Mouse (Mus musculus): Measurements from ENCODE around the gene Gas7. TPM values are rescaled to one million over a fixed set of nuclear protein-coding genes. Genes with fewer than 3 reads are reported as not detected.

The Gas7 gene
- polyA plus RNA-seq, 2 experiments: 9.8 to 18.2 TPM

- Histone ChIP-seq H3K4me2 (replicated peaks; ENCODE audit: low read depth, low read length, severe bottlenecking) (no peak overlapping the region), H3K4me1 (ENCODE audit: control insufficient read depth, insufficient read depth, low read length) (peaks cover 9% of the 10 kb centered on the region), H3K9me3 (ENCODE audit: control insufficient read depth, low read length) (no peaks in the 10 kb centered on the region), H3K4me3 (replicated peaks; ENCODE audit: low read length) (no peak overlapping the region), H3K36me3 (ENCODE audit: control insufficient read depth, insufficient read depth, low read length) (no peaks in the 10 kb centered on the region), H3K27me3 (ENCODE audit: control insufficient read depth, insufficient read depth, low read length) (no peaks in the 10 kb centered on the region), H3K9ac (ENCODE audit: low read depth, low read length, severe bottlenecking) (no peak overlapping the region), H3K27ac (replicated peaks; ENCODE audit: low read depth, low read length) (no peak overlapping the region)
- WGBS: 20% methylated on average over 3 of the region's 3 CpGs
- TF ChIP-seq POLR2A (IDR thresholded peaks at IDR 0.05; ENCODE audit: borderline replicate concordance, extremely low read depth, insufficient read depth, insufficient read length): no peak
- DNase-seq (ENCODE audit: low spot score) (no peak), ATAC-seq (ENCODE audit: low FRiP score, low read depth) (no peak)
These were observed 68.6 kb downstream of the Gas7 start for GRCm38 (mm10) chr11:67523806-67524205.

- no peak overlapping the region for H3K4me3 ChIP-seq (replicated peaks; ENCODE audit: low read length)
- H3K4me1 ChIP-seq (ENCODE audit: control insufficient read depth, insufficient read depth, low read length): peaks cover 9% of the 10 kb centered on the region
- no peak overlapping the region for H3K9ac ChIP-seq (ENCODE audit: low read depth, low read length, severe bottlenecking)
- H3K9me3 ChIP-seq (ENCODE audit: control insufficient read depth, low read length): no peaks in the 10 kb centered on the region
- H3K27ac ChIP-seq (replicated peaks; ENCODE audit: low read depth, low read length): no peak overlapping the region
- no peak for TF ChIP-seq POLR2A (IDR thresholded peaks at IDR 0.05; ENCODE audit: borderline replicate concordance, extremely low read depth, insufficient read depth, insufficient read length)
- no peaks in the 10 kb centered on the region for H3K36me3 ChIP-seq (ENCODE audit: control insufficient read depth, insufficient read depth, low read length)
- H3K4me2 ChIP-seq (replicated peaks; ENCODE audit: low read depth, low read length, severe bottlenecking): no peak overlapping the region
- ATAC-seq (ENCODE audit: low FRiP score, low read depth) (no peak), DNase-seq (ENCODE audit: low spot score) (no peak)
- H3K27me3 ChIP-seq (ENCODE audit: control insufficient read depth, insufficient read depth, low read length): no peaks in the 10 kb centered on the region
- WGBS: 41% methylated on average over 2 of the region's 2 CpGs
These were observed 69.5 kb downstream of the Gas7 start for GRCm38 (mm10) chr11:67524731-67525130.

GRCm38 (mm10) chr11:67525841-67526240 is 70.6 kb downstream of the Gas7 start:
- H3K9me3 ChIP-seq (ENCODE audit: control insufficient read depth, low read length): no peaks in the 10 kb centered on the region
- no peaks in the 10 kb centered on the region for H3K36me3 ChIP-seq (ENCODE audit: control insufficient read depth, insufficient read depth, low read length)
- no peak for ATAC-seq (ENCODE audit: low FRiP score, low read depth)
- no peak overlapping the region for H3K27ac ChIP-seq (replicated peaks; ENCODE audit: low read depth, low read length)
- no peak for TF ChIP-seq POLR2A (IDR thresholded peaks at IDR 0.05; ENCODE audit: borderline replicate concordance, extremely low read depth, insufficient read depth, insufficient read length)
- no peak for DNase-seq (ENCODE audit: low spot score)
- no peak overlapping the region for H3K4me2 ChIP-seq (replicated peaks; ENCODE audit: low read depth, low read length, severe bottlenecking)
- WGBS: 81% methylated on average over 3 of the region's 3 CpGs
- no peak overlapping the region for H3K4me3 ChIP-seq (replicated peaks; ENCODE audit: low read length)
- H3K9ac ChIP-seq (ENCODE audit: low read depth, low read length, severe bottlenecking): no peak overlapping the region
- H3K27me3 ChIP-seq (ENCODE audit: control insufficient read depth, insufficient read depth, low read length): no peaks in the 10 kb centered on the region
- peaks cover 9% of the 10 kb centered on the region for H3K4me1 ChIP-seq (ENCODE audit: control insufficient read depth, insufficient read depth, low read length)

GRCm38 (mm10) chr11:67526621-67527545 is 71.6 kb downstream of the Gas7 start:
- no peaks in the 10 kb centered on the region for H3K9me3 ChIP-seq (ENCODE audit: control insufficient read depth, low read length)
- no peak overlapping the region for H3K4me3 ChIP-seq (replicated peaks; ENCODE audit: low read length)
- ATAC-seq (ENCODE audit: low FRiP score, low read depth) (no peak), DNase-seq (ENCODE audit: low spot score) (peak; percentile 43)
- no peak overlapping the region for H3K4me2 ChIP-seq (replicated peaks; ENCODE audit: low read depth, low read length, severe bottlenecking)
- no peaks in the 10 kb centered on the region for H3K27me3 ChIP-seq (ENCODE audit: control insufficient read depth, insufficient read depth, low read length)
- no peak overlapping the region for H3K27ac ChIP-seq (replicated peaks; ENCODE audit: low read depth, low read length)
- no peak overlapping the region for H3K9ac ChIP-seq (ENCODE audit: low read depth, low read length, severe bottlenecking)
- 70% methylated on average over 12 of the region's 12 CpGs for WGBS
- no peaks in the 10 kb centered on the region for H3K36me3 ChIP-seq (ENCODE audit: control insufficient read depth, insufficient read depth, low read length)
- TF ChIP-seq POLR2A (IDR thresholded peaks at IDR 0.05; ENCODE audit: borderline replicate concordance, extremely low read depth, insufficient read depth, insufficient read length): no peak
- H3K4me1 ChIP-seq (ENCODE audit: control insufficient read depth, insufficient read depth, low read length): peaks cover 9% of the 10 kb centered on the region

GRCm38 (mm10) chr11:67531286-67531685 is 76.0 kb downstream of the Gas7 start:
- Histone ChIP-seq H3K27me3 (ENCODE audit: control insufficient read depth, insufficient read depth, low read length) (no peaks in the 10 kb centered on the region), H3K27ac (replicated peaks; ENCODE audit: low read depth, low read length) (no peak overlapping the region), H3K36me3 (ENCODE audit: control insufficient read depth, insufficient read depth, low read length) (no peaks in the 10 kb centered on the region), H3K9me3 (ENCODE audit: control insufficient read depth, low read length) (no peaks in the 10 kb centered on the region), H3K4me2 (replicated peaks; ENCODE audit: low read depth, low read length, severe bottlenecking) (no peak overlapping the region), H3K4me1 (ENCODE audit: control insufficient read depth, insufficient read depth, low read length) (no peaks in the 10 kb centered on the region), H3K9ac (ENCODE audit: low read depth, low read length, severe bottlenecking) (no peak overlapping the region), H3K4me3 (replicated peaks; ENCODE audit: low read length) (no peak overlapping the region)
- DNase-seq (ENCODE audit: low spot score) (no peak), ATAC-seq (ENCODE audit: low FRiP score, low read depth) (no peak)
- 83% methylated on average over 2 of the region's 2 CpGs for WGBS
- no peak for TF ChIP-seq POLR2A (IDR thresholded peaks at IDR 0.05; ENCODE audit: borderline replicate concordance, extremely low read depth, insufficient read depth, insufficient read length)

Data from limb, embryonic 14.5 days (tissue).